Mouse (Mus musculus) thymus, postnatal 10 days (tissue): Measurements from ENCODE around the gene Glipr2.

Source experiments
- DNase-seq, 2 experiments: peaks; one replicate each; pipeline ENCODE4 v3.0.0; 2021; ENCODE audit warnings: low spot score in 2 of 2

The Glipr2 gene

GRCm38 (mm10) chr4:43957292-43957845 is at the start of gene Glipr2:
Glipr2 (plus strand) TSS chr4:43957401.
- DNase-seq = peak; percentile 75 to 88

- no peak for DNase-seq
Measured at GRCm38 (mm10) chr4:43918221-43918620, 39.0 kb upstream of the Glipr2 start.

- DNase-seq = no peak
Measured at GRCm38 (mm10) chr4:43920602-43921001, 36.6 kb upstream of the Glipr2 start.

- DNase-seq = no peak
Measured at GRCm38 (mm10) chr4:43925125-43925524, 32.1 kb upstream of the Glipr2 start.

- DNase-seq = peak; percentile 39 to 80
Measured at GRCm38 (mm10) chr4:43925779-43926178, 31.4 kb upstream of the Glipr2 start.

- DNase-seq = peak; percentile 14 to 46
Measured at GRCm38 (mm10) chr4:43927826-43928225, 29.4 kb upstream of the Glipr2 start.

GRCm38 (mm10) chr4:43931877-43932276 is 25.3 kb upstream of the Glipr2 start:
- DNase-seq = no peak

GRCm38 (mm10) chr4:43936186-43936585 is 21.0 kb upstream of the Glipr2 start:
- no peak for DNase-seq

- no peak for DNase-seq
Measured at GRCm38 (mm10) chr4:43936749-43937674, 20.2 kb upstream of the Glipr2 start.

GRCm38 (mm10) chr4:43941315-43941714 is 15.9 kb upstream of the Glipr2 start:
- no peak for DNase-seq

- no peak for DNase-seq
Measured at GRCm38 (mm10) chr4:43942421-43942820, 14.8 kb upstream of the Glipr2 start.

- DNase-seq = no peak
Measured at GRCm38 (mm10) chr4:43947571-43947970, 9.6 kb upstream of the Glipr2 start.

- peak; percentile 33 to 50 for DNase-seq
Measured at GRCm38 (mm10) chr4:43957846-43958461, 753 bp downstream of the Glipr2 start.

- DNase-seq = no peak
Measured at GRCm38 (mm10) chr4:43959523-43960179, 2.5 kb downstream of the Glipr2 start.

GRCm38 (mm10) chr4:43960207-43960606 is 3.0 kb downstream of the Glipr2 start:
- DNase-seq = no peak

GRCm38 (mm10) chr4:43964326-43964833 is 7.2 kb downstream of the Glipr2 start:
- DNase-seq = no peak

- DNase-seq = no peak
Measured at GRCm38 (mm10) chr4:43964951-43965684, 7.9 kb downstream of the Glipr2 start.

- no peak for DNase-seq
Measured at GRCm38 (mm10) chr4:43965856-43966535, 8.8 kb downstream of the Glipr2 start.

- no peak for DNase-seq
Measured at GRCm38 (mm10) chr4:43968650-43969049, 11.4 kb downstream of the Glipr2 start.

GRCm38 (mm10) chr4:43969373-43969772 is 12.2 kb downstream of the Glipr2 start:
- no peak for DNase-seq
